Mouse (Mus musculus): ENCODE measurements around the gene Pllp.

- TF ChIP-seq CTCF (IDR thresholded peaks at IDR 0.05; ENCODE audit: insufficient read depth, low read depth, low read length) (no peak), POLR2A (IDR thresholded peaks at IDR 0.05; ENCODE audit: insufficient read depth, low read depth, low read length) (no peak)
Measured at GRCm38 (mm10) chr8:94702156-94702555, 6.1 kb upstream of the Pllp start.
